Mouse (Mus musculus) erythroblast, embryonic 14.5 days (primary cell): ENCODE data around the gene Otog.

Experiments used
- GATA1 ChIP-seq: IDR thresholded peaks from 2 replicates; pipeline ENCODE4 v1.6.1; 2012; ENCODE audit warnings: low read length, inconsistent platforms, mixed read lengths
- TAL1 ChIP-seq: IDR thresholded peaks from 3 replicates; pipeline ENCODE4 v1.6.1; 2012; ENCODE audit warnings: low read length, inconsistent platforms, mixed read lengths

- no peak for TF ChIP-seq TAL1
- TF ChIP-seq GATA1, result no peak
Measured at GRCm38 (mm10) chr7:46286391-46286790, 45.6 kb downstream of the Otog start.
